Mouse (Mus musculus): ENCODE measurements around the gene Nbas. TPM values are rescaled to one million over a fixed set of nuclear protein-coding genes. Genes with fewer than 3 reads are reported as not detected.

Gene Nbas
- polyA plus RNA-seq, 1 experiment from 2014 or later: 16.9 TPM

DNA sequence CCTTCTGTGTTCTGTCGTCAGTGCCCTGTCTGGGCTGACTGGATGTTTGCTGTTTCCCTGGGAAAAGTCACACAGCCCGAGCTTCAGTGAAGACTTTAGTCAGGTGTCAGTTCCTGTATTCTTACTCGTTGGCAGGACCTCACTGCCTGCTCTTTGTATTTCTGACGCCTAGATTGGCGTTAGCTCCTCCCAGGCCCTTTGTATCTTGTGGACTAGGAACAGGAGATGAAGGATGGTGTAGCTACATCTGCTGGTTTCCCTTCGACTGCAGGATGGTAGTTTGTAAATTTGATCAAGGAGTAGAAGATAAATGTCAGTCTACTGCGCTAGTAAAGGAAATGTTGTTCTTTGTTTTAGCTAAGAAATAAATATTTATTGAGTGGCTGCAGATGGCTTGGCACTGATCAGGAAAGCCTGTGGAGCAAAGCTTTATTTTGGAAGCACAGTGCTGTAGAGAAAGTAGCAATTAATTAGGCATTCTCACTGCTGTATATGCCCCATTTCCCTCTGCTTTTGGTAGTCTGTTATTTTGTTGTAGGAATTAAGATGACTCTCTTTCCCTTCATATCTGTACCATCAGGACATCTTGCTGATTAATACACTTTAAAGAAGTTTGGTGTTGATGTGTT, 91.4 kb downstream of the Nbas start:
- Histone ChIP-seq H3K27me3 (replicated peaks; ENCODE audit: control insufficient read depth, insufficient read depth, low read length) (no peaks in the 10 kb centered on the region), H3K9ac (ENCODE audit: low read depth, low read length) (no peak overlapping the region), H3K4me2 (ENCODE audit: low read depth, low read length) (no peak overlapping the region), H3K4me1 (ENCODE audit: control insufficient read depth, insufficient read depth, low read length) (0 out of 2 replicates have a peak, but pooled peaks cover 2% of the 10 kb centered on the region), H3K4me3 (ENCODE audit: low read length) (no peak overlapping the region), H3K27ac (ENCODE audit: low read length) (0 out of 2 replicates have a peak overlapping the region, but pooled peaks have one; percentile 28), H3K9me3 (ENCODE audit: control insufficient read depth, low read length) (no peaks in the 10 kb centered on the region), H3K36me3 (ENCODE audit: control insufficient read depth, insufficient read depth, low read length) (0 out of 2 replicates have a peak, but pooled peaks cover 3% of the 10 kb centered on the region)
- 26% methylated on average over 7 of the region's 7 CpGs for WGBS
- no peak for ATAC-seq

DNA sequence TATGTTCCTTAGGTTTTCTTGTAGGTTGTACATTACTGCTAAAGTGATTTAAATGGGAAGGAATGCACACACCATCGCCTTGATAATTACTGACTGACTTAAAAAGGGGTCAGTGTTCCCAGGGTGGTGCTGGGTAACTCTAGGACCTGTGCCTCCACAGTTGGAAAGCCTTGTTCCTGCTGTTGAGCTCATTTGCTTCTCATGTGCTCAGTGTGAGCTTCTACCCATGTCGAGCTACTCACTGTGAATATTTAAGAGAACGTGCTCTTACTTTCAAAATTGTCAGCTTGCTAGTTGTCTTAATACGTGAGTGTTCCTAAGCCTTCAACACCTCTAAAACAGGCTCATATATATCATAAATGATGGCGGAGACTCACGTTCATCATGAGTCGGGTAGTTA, 112.6 kb downstream of the Nbas start:
- no peaks in the 10 kb centered on the region for H3K9me3 ChIP-seq (ENCODE audit: control insufficient read depth, low read length)
- WGBS: 92% methylated on average over 7 of the region's 7 CpGs
- no peak for ATAC-seq

DNA sequence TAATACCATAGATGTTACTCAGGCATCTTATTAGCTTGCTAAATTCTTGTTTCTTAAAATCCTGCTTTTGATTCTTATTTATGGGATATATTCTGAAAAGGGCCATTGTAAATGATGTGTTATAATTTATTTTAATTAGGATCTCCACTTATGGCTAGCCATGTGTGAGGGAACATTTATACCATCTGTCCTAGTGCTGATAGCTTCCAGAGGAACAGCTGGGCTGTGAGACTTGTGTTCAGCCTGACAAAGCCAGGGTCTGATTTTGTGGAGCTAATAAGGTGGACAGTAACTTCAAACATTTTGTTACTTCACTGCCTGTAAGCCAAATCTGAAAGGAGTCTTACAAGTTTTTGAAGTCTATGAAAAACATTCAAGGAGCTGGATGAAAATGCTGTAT, 113.1 kb downstream of the Nbas start:
- no peak overlapping the region for H3K27ac ChIP-seq (ENCODE audit: low read length)
- no peak for ATAC-seq
- no peaks in the 10 kb centered on the region for H3K27me3 ChIP-seq (replicated peaks; ENCODE audit: control insufficient read depth, insufficient read depth, low read length)
- no peaks in the 10 kb centered on the region for H3K36me3 ChIP-seq (ENCODE audit: control insufficient read depth, insufficient read depth, low read length)
- H3K4me2 ChIP-seq (ENCODE audit: low read depth, low read length): no peak overlapping the region
- H3K9me3 ChIP-seq (ENCODE audit: control insufficient read depth, low read length): no peaks in the 10 kb centered on the region
- H3K4me1 ChIP-seq (ENCODE audit: control insufficient read depth, insufficient read depth, low read length): no peaks in the 10 kb centered on the region
- H3K9ac ChIP-seq (ENCODE audit: low read depth, low read length): no peak overlapping the region
- H3K4me3 ChIP-seq (ENCODE audit: low read length): no peak overlapping the region

More for the DNA sequence above, 112.6 kb downstream of the Nbas start:
- no peak overlapping the region for H3K9ac ChIP-seq (ENCODE audit: low read depth, low read length)
- H3K27ac ChIP-seq (ENCODE audit: low read length): no peak overlapping the region
- no peak overlapping the region for H3K4me3 ChIP-seq (ENCODE audit: low read length)
- H3K27me3 ChIP-seq (replicated peaks; ENCODE audit: control insufficient read depth, insufficient read depth, low read length): no peaks in the 10 kb centered on the region
- no peak overlapping the region for H3K4me2 ChIP-seq (ENCODE audit: low read depth, low read length)
- H3K36me3 ChIP-seq (ENCODE audit: control insufficient read depth, insufficient read depth, low read length): no peaks in the 10 kb centered on the region
- no peaks in the 10 kb centered on the region for H3K4me1 ChIP-seq (ENCODE audit: control insufficient read depth, insufficient read depth, low read length)

DNA sequence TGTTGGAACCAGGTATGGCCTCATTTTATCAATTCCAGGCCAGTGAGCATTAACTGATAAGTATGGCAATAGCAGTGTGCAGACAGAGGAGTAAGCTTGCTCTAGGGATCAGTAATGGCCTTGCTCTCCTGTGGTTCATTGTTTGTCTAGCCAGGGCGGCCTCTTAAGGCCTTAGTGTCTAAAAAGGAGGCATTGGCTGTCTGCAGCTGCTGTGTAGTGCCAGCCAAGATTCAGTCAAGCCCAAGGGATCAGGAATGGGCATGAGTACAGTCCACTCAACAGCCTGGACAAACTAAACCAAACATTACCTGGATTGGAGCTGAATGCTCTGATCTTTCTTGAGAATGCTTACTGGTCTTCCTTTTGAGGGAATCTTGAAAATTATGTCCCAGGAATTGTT, 120.7 kb downstream of the Nbas start:
- no peak overlapping the region for H3K4me2 ChIP-seq (ENCODE audit: low read depth, low read length)
- H3K9ac ChIP-seq (ENCODE audit: low read depth, low read length): no peak overlapping the region
- 57% methylated on average over 1 of the region's 1 CpGs for WGBS
- no peak overlapping the region for H3K4me3 ChIP-seq (ENCODE audit: low read length)
- H3K9me3 ChIP-seq (ENCODE audit: control insufficient read depth, low read length): no peaks in the 10 kb centered on the region
- no peaks in the 10 kb centered on the region for H3K36me3 ChIP-seq (ENCODE audit: control insufficient read depth, insufficient read depth, low read length)
- peak; percentile 75 for ATAC-seq
- H3K27ac ChIP-seq (ENCODE audit: low read length): no peak overlapping the region
- no peaks in the 10 kb centered on the region for H3K27me3 ChIP-seq (replicated peaks; ENCODE audit: control insufficient read depth, insufficient read depth, low read length)
- no peaks in the 10 kb centered on the region for H3K4me1 ChIP-seq (ENCODE audit: control insufficient read depth, insufficient read depth, low read length)

DNA sequence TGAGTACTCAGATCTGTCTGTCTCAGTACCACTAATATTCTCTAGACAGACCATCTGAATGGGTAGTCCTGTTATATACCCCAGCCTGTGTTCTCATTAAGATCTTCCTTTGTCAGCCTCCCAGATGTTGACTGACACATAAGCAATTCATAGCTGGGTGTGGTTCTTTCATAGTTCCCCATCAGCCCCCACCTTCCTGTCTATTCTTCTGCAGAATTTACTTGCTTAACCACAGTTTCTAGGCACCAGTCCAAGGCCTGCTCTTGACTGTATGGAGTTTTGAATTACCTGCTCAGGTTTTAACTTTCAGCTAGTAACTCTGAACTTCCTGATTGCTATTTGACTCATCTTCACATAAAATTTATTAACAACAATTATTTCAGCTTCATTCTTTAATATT, 141.3 kb downstream of the Nbas start:
- no peaks in the 10 kb centered on the region for H3K27me3 ChIP-seq (replicated peaks; ENCODE audit: control insufficient read depth, insufficient read depth, low read length)
- no peak overlapping the region for H3K4me3 ChIP-seq (ENCODE audit: low read length)
- H3K27ac ChIP-seq (ENCODE audit: low read length): no peak overlapping the region
- no peak for ATAC-seq
- H3K4me1 ChIP-seq (ENCODE audit: control insufficient read depth, insufficient read depth, low read length): no peaks in the 10 kb centered on the region
- no peak overlapping the region for H3K4me2 ChIP-seq (ENCODE audit: low read depth, low read length)
- H3K36me3 ChIP-seq (ENCODE audit: control insufficient read depth, insufficient read depth, low read length): no peaks in the 10 kb centered on the region
- H3K9me3 ChIP-seq (ENCODE audit: control insufficient read depth, low read length): no peaks in the 10 kb centered on the region
- H3K9ac ChIP-seq (ENCODE audit: low read depth, low read length): no peak overlapping the region

DNA sequence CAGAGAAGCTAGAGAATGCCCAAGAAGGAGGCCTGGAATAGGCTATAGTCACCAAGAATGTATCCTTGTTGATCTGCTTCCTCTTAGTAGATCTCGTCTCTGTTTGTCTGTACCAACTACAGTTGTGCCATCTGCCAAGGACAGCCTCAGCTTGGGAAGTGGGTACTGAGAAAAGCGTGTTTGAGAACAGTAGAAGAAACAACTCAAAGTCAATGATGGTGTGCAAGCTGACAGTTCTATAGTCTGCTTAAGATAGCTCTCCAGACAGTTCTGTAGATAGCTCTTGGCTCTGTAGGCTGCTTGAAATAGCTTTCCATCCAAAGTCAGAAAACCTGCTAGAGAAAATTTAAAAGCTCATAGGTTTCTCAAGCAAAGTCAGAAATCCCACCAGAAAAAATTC, 149.7 kb downstream of the Nbas start:
- no peaks in the 10 kb centered on the region for H3K4me1 ChIP-seq (ENCODE audit: control insufficient read depth, insufficient read depth, low read length)
- WGBS: 90% methylated on average over 2 of the region's 2 CpGs
- no peak overlapping the region for H3K9ac ChIP-seq (ENCODE audit: low read depth, low read length)
- no peak overlapping the region for H3K4me3 ChIP-seq (ENCODE audit: low read length)
- no peak for ATAC-seq
- no peaks in the 10 kb centered on the region for H3K36me3 ChIP-seq (ENCODE audit: control insufficient read depth, insufficient read depth, low read length)
- H3K27ac ChIP-seq (ENCODE audit: low read length): no peak overlapping the region
- no peaks in the 10 kb centered on the region for H3K9me3 ChIP-seq (ENCODE audit: control insufficient read depth, low read length)
- H3K4me2 ChIP-seq (ENCODE audit: low read depth, low read length): no peak overlapping the region
- no peaks in the 10 kb centered on the region for H3K27me3 ChIP-seq (replicated peaks; ENCODE audit: control insufficient read depth, insufficient read depth, low read length)

DNA sequence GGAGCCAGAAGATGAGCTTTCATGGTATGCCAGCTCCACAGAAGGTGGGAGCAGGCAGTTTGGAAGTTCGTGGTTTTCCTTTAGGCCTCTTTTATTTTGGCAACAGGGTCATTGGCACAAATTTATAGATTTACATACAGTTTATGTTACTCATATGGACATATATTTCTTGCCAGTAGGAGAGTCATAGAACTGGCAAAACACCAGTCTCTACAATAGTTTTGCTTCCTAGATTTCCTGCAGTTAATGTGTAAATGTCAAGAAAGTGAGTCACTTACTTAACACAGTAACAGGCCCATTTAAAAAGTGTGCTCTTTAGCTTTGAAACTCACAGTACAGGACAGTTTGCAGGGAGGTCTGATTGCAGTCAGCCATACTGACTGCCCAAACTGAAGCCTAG, 161.3 kb downstream of the Nbas start:
- 61% methylated on average over 1 of the region's 1 CpGs for WGBS
- H3K36me3 ChIP-seq (ENCODE audit: control insufficient read depth, insufficient read depth, low read length): no peaks in the 10 kb centered on the region
- ATAC-seq: no peak

DNA sequence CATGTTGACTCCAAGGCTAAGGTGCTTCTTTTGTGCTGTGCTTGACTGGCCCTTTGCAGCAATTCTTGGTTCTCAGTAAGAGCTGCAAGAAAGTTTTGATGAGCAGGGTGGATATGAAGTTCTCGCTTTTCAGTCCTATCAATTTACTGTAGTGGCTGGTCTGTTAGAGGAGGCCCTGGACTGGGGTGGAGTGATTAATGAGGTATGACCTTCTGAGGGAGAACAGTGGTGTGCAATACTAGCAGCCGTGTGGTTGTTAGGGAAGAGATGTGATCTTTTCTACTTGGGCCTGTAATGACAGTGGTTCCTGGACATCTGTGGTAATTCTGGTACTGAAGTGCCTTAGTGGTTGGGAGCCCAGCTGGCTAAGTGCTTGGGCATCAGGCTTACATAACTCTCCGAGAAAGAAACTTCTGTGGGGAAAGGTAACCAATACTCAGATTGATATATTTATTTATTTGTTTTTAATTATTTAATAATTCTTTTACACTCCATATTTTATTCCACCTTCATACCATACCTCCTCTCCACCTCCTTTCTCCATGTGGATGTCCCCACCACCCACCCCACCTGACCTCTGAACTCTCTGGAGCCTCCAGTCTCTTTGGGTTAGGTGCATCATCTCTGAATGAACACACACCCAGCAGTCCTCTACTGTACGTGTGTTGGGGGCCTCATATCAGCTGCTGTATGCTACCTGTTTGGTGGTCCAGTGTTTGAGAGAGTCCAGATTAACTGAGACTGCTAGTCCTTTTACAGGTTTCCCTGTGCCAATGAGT, 175.9 kb downstream of the Nbas start:
- 81% methylated on average over 4 of the region's 4 CpGs for WGBS
- Histone ChIP-seq H3K9ac (ENCODE audit: low read depth, low read length) (no peak overlapping the region), H3K27ac (ENCODE audit: low read length) (no peak overlapping the region), H3K9me3 (ENCODE audit: control insufficient read depth, low read length) (no peaks in the 10 kb centered on the region), H3K4me3 (ENCODE audit: low read length) (no peak overlapping the region), H3K27me3 (replicated peaks; ENCODE audit: control insufficient read depth, insufficient read depth, low read length) (no peaks in the 10 kb centered on the region), H3K4me1 (ENCODE audit: control insufficient read depth, insufficient read depth, low read length) (no peaks in the 10 kb centered on the region), H3K4me2 (ENCODE audit: low read depth, low read length) (no peak overlapping the region), H3K36me3 (ENCODE audit: control insufficient read depth, insufficient read depth, low read length) (no peaks in the 10 kb centered on the region)
- no peak for ATAC-seq

More for the DNA sequence above, 161.3 kb downstream of the Nbas start:
- Histone ChIP-seq H3K27me3 (replicated peaks; ENCODE audit: control insufficient read depth, insufficient read depth, low read length) (no peaks in the 10 kb centered on the region), H3K27ac (ENCODE audit: low read length) (no peak overlapping the region), H3K9me3 (ENCODE audit: control insufficient read depth, low read length) (no peaks in the 10 kb centered on the region), H3K4me2 (ENCODE audit: low read depth, low read length) (no peak overlapping the region), H3K4me1 (ENCODE audit: control insufficient read depth, insufficient read depth, low read length) (no peaks in the 10 kb centered on the region), H3K9ac (ENCODE audit: low read depth, low read length) (no peak overlapping the region), H3K4me3 (ENCODE audit: low read length) (no peak overlapping the region)

DNA sequence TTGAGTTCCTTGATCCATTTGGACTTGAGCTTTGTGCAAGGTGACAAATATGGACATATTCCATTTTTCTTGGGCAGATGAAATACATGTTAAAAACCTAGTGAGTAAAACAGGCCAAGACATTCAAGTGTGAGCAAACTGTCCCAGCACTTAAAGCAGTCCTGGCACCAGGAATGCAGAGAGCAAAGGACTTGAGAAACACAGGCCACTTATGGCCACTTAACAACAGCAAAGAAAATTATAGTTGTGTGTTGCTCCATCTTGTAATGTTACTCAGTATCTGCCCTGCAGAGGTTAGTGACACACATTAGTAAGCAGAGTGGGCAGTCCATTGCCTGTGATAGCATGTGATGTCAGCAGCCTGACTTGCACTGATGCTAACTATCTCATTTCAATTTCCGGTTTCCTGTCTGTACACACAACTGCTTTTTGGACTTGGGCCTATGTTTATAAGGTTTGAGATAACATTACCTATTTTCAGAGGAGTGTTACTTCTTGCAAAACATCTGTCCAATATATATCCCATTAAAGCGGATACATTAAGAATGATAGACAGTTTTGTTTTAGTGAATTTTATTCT, 176.6 kb downstream of the Nbas start:
- H3K9ac ChIP-seq (ENCODE audit: low read depth, low read length): no peak overlapping the region
- H3K36me3 ChIP-seq (ENCODE audit: control insufficient read depth, insufficient read depth, low read length): no peaks in the 10 kb centered on the region
- no peaks in the 10 kb centered on the region for H3K27me3 ChIP-seq (replicated peaks; ENCODE audit: control insufficient read depth, insufficient read depth, low read length)
- H3K9me3 ChIP-seq (ENCODE audit: control insufficient read depth, low read length): no peaks in the 10 kb centered on the region
- H3K27ac ChIP-seq (ENCODE audit: low read length): no peak overlapping the region
- H3K4me2 ChIP-seq (ENCODE audit: low read depth, low read length): no peak overlapping the region
- H3K4me1 ChIP-seq (ENCODE audit: control insufficient read depth, insufficient read depth, low read length): no peaks in the 10 kb centered on the region
- WGBS: 67% methylated on average over 2 of the region's 2 CpGs
- ATAC-seq: peak; percentile 72
- no peak overlapping the region for H3K4me3 ChIP-seq (ENCODE audit: low read length)

All from intestine, embryonic 16.5 days (tissue).